Mouse (Mus musculus): ENCODE results near the gene Pcsk7.

The Pcsk7 gene

DNA sequence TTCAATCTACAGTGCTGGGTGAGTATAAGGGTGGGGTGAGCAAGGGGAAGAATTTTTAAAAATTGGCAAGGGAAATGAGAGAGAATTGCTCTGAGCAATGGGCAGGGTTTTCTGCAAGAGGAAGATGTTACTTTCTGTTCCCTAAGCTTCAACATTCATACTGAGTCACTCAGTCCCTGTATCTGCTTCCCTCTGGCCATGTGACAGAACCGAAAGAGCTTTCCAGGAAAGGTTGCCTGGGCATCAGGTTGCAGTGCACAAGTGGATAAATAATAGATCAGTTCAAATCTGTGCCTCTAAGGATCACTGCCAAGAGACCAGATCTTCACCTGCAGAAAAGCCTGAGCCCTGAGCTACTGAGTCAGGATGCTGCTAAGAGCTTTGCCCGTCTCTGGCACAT is 55.6 kb downstream of the Pcsk7 start:
- DNase-seq (ENCODE audit: low spot score in 2 of 2): no peak

DNA sequence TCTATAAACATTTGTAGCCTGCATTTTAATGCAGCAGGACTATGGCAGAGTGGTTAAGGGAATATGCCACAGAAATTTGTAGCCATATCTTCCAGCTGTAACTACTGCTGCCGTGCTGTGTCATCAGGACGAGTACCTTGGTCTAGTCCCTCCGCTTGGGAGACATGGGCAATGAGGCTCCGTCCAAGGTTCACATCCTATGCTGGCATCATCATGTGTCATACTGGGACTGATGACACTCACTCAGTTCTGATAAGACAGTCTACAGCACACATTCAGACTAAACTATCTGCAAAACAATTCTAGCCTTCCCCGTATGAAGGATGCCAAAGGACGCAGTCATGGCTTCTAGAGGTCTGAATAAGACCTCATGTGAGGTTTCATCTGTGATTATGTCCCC is 57.3 kb downstream of the Pcsk7 start:
- DNase-seq (ENCODE audit: low spot score in 2 of 2): no peak

DNA sequence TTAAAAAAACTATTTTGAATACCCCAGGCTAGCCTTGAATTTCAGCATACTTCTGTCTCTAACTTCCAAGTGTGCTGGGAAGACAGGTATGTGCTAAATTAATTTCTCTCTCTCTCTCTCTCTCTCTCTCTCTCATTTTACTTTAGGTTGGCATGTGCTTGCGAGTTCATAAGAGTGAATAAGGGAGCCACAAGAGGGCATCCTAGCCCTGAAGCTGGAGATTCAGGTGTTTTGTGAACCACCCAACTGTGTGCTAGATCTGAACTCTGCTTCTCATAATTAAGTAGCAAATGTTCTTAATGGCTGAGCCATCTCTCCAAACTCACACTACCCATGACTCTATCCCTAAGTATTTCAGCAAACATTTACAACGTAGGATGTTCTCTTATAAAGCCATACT is 70.6 kb downstream of the Pcsk7 start:
- DNase-seq (ENCODE audit: low spot score in 2 of 2): no peak
